Mouse (Mus musculus) gastrocnemius, postnatal 10 days (tissue): Measurements from ENCODE around the gene Gm20896. TPM values are rescaled to one million over a fixed set of nuclear protein-coding genes. Genes with fewer than 3 reads are reported as not detected.
"Not testable (repeated sequence)": the region's sequence is repeated elsewhere in the genome, so short reads cannot be mapped to it uniquely, and the experiment has no call there.

ENCODE experiments used
- DNase-seq: peaks from one replicate; pipeline ENCODE4 v3.0.0; 2021; ENCODE audit warnings: mixed read lengths
- long read RNA-seq, 2 experiments: library from polyadenylated mRNA; stranded (forward); transcript quantifications; one replicate each; pipeline ENCODE4 v2.0.0; 2021
- total RNA-seq, 2 experiments: library from RNA; stranded (reverse); gene quantifications; 2 replicates each; pipeline ENCODE4 v1.2.3; 2021

Gene Gm20896
- total RNA-seq: not detected
- long read RNA-seq, experiment 1: 0 reads
- long read RNA-seq, experiment 2: 0 reads

DNA sequence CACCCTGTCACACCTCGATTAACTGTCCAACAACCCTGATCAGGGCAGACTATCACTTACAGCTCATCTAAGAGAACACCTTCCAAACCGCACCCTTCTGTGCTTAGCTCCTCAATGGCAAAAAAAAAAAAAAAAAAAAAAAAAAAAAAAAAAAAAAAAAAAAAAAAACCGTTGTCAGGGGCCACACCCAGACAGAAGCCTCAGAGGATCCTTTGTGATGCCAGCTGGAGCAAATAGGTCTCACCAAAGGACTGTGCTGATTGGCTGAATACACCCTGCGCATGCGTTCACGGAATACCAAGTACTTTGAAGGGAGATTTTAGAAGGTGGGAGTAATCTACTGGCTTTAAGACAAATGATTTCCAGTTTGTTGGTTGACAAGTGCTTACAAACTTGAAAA, at the start of gene Gm20896:
TSS of gene Gm20896 (minus strand) at position 101 of the 400 bp plus-strand sequence.
- not testable (repeated sequence) for DNase-seq
